Mouse (Mus musculus) ES-Bruce4 (cell line): ENCODE results near the gene E2f1.

ENCODE experiments used
- CTCF ChIP-seq: IDR thresholded peaks from one replicate; pipeline ENCODE4 v1.8.1; 2011; ENCODE audit warnings: low read depth, low read length
- EP300 ChIP-seq: IDR thresholded peaks from 2 replicates; pipeline ENCODE4 v1.6.1; 2011; ENCODE audit warnings: low read depth, low read length; ENCODE audit not compliant: insufficient read depth

GRCm38 (mm10) chr2:154565562-154565961 lies 4.1 kb downstream of the E2f1 start:
- no peak for TF ChIP-seq CTCF
- no peak for TF ChIP-seq EP300
